Mouse (Mus musculus) gastrocnemius, postnatal 14 days (tissue): Measurements from ENCODE around the gene Rybp. TPM values are rescaled to one million over a fixed set of nuclear protein-coding genes. Genes with fewer than 3 reads are reported as not detected.

Experiments used
- DNase-seq: peaks from one replicate; pipeline ENCODE4 v3.0.0; 2021; ENCODE audit warnings: mixed read lengths
- intact Hi-C: fragments of 180-260 bp; cut with DNase I; formaldehyde crosslinking; loops from one replicate; pipeline ENCODE4 v1.15.1; 2025; ENCODE audit warnings: low total_unique reads
- total RNA-seq, 2 experiments: library from RNA; stranded (reverse); gene quantifications; 2 replicates each; pipeline ENCODE4 v1.2.3; 2021

Gene Rybp
- total RNA-seq, 2 experiments from 2014 or later, result 7.0 to 8.0 TPM

- intact Hi-C loops, result no loop called here
- DNase-seq, result no peak
Observed at GRCm38 (mm10) chr6:100289058-100289457, 1.8 kb upstream of the Rybp start.

- intact Hi-C loops, result no loop called here
- DNase-seq, result no peak
Observed at GRCm38 (mm10) chr6:100288730-100289035, 1.4 kb upstream of the Rybp start.

- intact Hi-C loops, result no loop called here
- DNase-seq, result peak; percentile 12
Observed at GRCm38 (mm10) chr6:100288016-100288729, 888 bp upstream of the Rybp start.

DNA sequence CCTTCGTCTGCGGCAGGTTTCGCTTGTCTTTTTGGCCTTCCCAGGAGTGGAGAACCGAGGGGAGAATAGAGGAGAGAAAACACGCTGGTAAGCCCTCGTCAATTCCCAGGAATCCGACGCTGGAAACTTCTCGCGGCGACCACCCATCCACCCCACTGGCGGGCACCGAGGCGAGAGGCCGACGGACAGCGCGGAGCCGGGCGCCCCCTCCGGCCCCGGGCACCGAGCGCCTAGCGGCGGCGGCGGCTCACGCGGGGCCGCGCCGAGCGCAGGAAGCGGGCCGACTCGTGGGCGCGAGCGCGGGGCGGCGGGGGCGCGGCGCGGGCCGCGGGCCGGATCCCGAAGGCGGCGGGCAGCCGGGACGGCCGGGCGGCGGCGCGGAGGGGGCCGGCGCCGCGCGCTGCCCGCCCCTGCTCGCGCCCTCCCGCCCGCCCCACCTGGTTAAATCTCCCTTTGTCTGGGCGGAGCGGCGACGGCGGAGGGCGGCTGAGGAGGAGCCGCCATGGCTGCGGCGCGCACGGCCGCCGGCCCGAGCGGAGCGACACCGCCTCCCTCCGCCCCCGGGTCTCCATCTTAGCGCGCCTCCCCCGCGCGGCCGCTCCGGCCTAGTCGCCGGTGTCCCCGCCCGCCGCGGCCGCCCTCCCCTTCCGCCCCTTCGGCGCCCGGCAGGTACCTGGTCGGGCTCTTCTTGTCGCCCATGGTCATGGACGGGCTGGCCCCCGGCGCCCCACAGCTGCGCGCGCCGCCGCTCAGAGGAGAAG is 532 bp downstream of the Rybp start:
- intact Hi-C loops, result no loop called here
- DNase-seq, result peak; percentile 79

DNA sequence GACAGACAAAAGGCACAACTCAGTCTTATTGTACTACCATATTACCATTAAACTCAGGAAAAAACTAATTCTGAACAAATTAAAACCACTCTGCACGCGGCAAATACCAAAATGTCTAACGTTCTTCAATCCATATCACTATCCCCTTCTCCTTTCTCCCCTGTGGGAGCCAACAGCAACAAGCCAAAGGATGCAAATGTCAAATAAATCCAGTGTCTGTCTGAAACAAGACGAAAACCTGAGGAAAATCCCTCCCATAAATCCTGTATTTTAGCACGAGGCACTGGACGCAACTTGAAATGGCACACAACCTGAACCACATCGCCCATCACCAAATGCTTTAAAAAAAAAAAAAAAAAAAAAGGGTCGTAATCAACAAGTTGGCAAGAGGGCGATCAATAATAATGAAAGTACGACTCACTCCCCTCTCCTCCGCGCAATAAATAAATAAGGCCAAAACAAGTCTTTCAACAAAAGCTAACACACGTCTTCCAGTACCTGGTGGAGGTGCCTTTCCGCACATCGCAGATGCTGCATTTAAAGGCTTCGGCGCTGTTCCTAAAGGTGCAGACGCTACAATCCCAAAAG is 1.2 kb downstream of the Rybp start:
- DNase-seq, result no peak
- intact Hi-C loops, result no loop called here

- DNase-seq, result no peak
- intact Hi-C loops, result no loop called here
Observed at GRCm38 (mm10) chr6:100278841-100279240, 8.4 kb downstream of the Rybp start.

DNA sequence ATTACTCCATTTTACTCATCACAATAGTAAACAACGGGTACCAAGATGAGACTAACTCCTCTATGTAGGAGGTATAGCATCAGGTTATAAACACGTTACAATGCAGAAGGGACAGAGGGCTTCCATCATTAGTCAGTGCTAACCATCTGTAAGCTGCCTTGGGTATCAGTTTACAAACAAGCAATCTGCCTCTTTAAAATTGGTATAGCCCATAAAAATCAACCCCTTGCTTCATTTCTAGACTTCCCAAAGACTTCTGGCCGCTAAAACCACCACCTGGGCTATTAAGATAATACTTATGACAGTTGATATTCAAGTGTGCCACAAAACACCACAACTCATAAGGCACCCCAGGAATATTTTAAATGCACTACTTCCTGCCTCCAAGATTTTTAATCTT is 10.9 kb downstream of the Rybp start:
- DNase-seq, result no peak
- intact Hi-C loops, result no loop called here

DNA sequence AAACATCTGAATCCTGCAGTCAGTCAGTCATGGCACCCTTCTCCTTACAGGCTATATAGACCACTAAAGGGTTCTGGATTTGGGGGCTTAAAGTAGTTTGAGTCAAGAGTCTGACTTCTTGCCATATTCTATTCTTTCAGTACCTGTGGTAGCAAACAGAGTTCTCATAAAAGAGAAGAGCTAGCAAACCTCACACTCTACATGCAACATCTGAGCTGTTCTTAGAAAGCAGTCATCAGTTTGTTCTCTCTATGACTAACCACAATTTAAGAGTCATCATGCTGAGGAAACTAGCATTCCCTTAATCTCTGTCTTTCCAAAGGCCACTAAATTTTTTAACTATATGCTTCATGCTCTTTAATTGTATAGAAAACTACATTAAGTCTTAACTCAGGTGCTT is 11.6 kb downstream of the Rybp start:
- intact Hi-C loops, result no loop called here
- DNase-seq, result no peak

- DNase-seq, result no peak
- intact Hi-C loops, result no loop called here
Observed at GRCm38 (mm10) chr6:100273556-100273955, 13.7 kb downstream of the Rybp start.

DNA sequence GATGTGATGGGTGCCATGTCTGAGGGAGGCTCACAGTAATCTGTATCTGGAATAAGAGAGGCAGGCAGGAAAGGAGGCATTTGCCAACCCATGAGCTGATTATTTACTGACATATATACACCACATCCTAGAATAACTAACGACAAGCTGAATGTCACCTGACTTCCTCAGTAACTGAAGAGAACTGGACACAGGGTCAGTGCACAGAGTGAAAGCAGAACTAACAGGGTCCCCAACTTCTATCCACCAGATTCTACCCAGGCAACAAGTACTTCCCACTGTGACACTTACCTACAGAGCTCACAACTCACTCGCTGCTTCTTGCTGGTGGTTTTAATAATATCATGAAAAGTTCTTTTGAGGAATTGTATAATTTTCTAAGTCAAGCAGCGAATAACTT is 15.3 kb downstream of the Rybp start:
- intact Hi-C loops, result no loop called here

GRCm38 (mm10) chr6:100270765-100271164 is 16.5 kb downstream of the Rybp start:
- DNase-seq, result no peak
- intact Hi-C loops, result no loop called here

More for the DNA sequence above, 15.3 kb downstream of the Rybp start:
- no peak for DNase-seq

DNA sequence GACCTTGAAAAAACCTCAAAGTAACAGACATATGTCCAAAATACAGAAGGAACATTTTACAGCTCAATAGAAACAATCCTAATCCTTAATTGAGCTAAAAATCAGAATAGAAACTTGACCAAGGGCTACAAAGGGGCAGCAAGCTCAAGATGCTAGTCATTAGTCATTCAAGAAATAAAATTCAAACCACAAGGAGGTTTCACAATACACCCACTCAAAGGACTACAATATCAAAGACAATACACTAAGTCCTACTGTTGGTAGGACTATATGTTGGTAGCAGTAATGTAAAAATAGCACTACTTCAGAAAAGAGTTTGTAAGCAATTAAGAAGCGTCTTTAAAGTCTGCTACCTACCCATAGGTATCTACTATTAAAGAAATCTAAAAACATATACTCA is 27.7 kb downstream of the Rybp start:
- intact Hi-C loops, result no loop called here

DNA sequence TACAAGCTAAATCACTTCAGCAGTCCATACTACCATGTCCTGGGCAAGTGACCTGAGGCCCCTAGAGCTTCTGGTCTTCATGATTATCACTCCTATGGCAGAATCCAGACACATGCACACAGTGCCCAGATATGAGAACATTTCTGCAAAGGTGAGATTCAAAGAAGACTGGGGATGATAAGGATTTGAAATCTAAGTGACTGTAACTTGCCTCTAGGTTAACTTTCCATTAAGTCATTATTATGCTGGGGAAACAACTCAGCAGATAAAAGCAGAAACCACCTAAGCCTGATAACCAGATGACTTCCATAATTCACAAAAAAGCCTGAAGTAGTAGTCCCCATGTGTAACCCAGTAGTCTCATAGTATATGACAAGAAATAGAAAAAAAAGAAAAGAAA is 29.0 kb downstream of the Rybp start:
- intact Hi-C loops, result no loop called here
- no peak for DNase-seq

More for the DNA sequence above, 27.7 kb downstream of the Rybp start:
- no peak for DNase-seq

DNA sequence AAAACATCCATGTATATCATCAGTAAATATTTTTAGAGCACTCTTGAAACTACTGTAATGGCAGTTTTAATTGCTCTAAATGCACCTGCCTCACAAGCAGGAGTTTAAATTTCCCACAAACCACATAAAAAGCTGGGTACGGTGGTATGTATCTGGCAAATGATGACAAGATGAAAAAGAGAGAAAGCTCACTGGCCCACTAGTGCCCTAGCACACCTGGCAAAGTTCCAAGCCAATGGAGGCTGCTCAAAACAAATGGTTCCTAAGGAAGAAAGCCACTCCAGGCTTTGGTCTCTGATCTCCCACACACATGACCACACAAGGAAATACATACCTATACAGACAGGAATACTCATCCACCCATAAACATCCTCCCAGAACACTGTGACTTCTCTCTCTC is 31.9 kb downstream of the Rybp start:
- no peak for DNase-seq
- intact Hi-C loops, result no loop called here

GRCm38 (mm10) chr6:100254671-100255070 is 32.6 kb downstream of the Rybp start:
- intact Hi-C loops, result no loop called here
- DNase-seq, result no peak

DNA sequence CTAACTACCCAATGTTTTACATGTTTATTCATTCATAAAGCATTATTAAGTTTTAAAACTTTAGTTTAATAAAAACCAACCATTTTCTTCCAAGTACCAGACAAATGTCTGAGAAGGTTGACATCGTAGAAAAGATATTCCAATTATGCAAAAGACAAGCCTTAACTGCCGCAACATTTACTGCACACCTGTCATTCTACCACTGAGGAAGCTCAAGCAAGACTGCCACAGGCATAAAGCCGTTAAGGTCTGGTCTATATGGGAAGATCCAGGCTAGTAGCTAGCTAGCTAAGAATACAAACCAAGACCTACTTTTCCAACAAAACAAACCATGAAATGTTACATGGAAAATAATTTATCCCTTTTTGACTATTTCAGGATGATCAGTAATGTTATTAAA is 42.8 kb downstream of the Rybp start:
- no peak for DNase-seq
- intact Hi-C loops, result no loop called here

DNA sequence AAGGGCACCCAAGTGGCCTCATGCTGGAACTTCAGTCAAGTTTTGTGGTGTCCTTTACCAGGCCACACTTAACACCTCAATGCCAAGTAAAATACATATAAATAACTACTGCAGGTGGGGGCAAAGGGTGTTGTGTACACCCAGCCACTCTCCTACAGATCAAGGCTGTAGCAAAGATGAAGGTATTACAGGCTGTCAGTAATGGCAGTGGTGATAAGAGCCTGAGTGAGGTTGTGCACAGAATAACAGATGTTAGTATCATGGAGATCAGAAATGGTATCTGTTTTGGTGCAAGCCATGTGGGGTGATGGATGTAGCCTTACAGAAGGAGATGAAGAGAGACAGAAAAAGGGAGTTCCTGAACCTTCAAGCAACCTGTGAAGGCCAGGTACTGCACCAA is 52.2 kb downstream of the Rybp start:
- intact Hi-C loops, result no loop called here
- no peak for DNase-seq

DNA sequence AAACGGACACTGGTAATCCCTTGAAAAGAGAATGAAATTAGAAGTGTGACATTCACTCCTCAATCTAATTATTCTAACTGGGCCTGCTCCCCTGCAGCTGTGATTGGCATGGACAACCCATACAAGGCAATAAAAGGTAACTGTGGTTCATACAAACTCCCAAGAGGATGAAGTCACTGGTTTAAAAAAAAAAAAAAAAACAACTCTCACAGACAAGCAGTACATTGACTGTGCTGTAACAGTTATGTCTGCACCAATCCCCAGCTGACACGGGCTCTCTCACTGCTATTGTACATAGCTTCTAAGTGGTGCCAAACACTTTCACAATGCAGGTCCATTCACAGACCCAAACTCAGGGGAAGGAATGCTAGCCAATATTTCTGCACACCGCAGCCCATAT is 53.8 kb downstream of the Rybp start:
- DNase-seq, result no peak
- intact Hi-C loops, result no loop called here

GRCm38 (mm10) chr6:100233061-100233460 is 54.2 kb downstream of the Rybp start:
- DNase-seq, result no peak
- intact Hi-C loops, result no loop called here

DNA sequence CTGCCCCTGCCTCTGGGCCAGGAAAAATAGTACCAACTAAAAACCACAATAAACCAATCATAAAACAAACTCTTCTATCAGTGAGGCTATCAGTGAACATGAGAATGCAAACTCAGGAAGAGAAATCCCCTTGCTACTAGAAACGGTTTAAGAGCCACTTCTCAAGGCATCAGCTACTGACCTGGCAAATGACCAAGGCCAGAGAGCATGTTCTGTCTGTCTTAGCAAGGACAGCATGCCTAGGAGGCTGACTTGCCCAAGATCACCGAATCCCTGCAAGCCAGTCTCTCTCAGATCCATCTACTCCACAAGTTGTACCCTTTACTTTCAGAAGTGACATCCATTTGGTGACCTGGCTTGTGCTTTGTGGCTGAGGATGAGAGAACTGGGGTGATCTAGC is 61.1 kb downstream of the Rybp start:
- no peak for DNase-seq
- intact Hi-C loops, result no loop called here

GRCm38 (mm10) chr6:100223932-100224331 is 63.4 kb downstream of the Rybp start:
- no peak for DNase-seq
- intact Hi-C loops, result no loop called here
